Mouse (Mus musculus) T-helper 17 cell (primary cell): ENCODE results near the gene Safb.

Experiments
- in situ Hi-C, 2 experiments: fragments of 300-600 bp; cut with MboI, MseI; formaldehyde crosslinking; loops; 1 replicate in 1 of 2; 2 replicates in 1 of 2; pipeline ENCODE4 v1.15.1; 2025; ENCODE audit warnings: high pct_unique_total_duplicates in 2 of 2

The Safb gene

DNA sequence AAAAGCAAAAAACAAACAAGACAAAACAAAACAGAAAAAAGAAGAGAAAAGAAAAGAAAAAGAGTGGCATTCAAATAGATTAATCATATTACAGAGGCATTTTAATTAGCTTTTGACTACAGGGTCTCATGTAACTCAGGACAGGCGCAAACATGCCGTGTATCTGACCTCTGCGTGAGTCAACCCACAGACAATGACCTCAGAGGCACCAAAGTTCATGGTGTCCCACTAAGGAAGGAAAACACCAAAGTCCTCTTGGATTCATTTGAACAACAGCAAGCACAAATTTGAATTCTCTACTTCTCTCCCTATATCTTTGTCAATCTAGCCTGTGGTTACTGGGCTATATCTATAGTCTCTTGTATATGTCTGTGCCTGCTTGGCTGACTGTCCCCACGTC is 58.6 kb downstream of the Safb start:
- in situ Hi-C loops: no loop called here

DNA sequence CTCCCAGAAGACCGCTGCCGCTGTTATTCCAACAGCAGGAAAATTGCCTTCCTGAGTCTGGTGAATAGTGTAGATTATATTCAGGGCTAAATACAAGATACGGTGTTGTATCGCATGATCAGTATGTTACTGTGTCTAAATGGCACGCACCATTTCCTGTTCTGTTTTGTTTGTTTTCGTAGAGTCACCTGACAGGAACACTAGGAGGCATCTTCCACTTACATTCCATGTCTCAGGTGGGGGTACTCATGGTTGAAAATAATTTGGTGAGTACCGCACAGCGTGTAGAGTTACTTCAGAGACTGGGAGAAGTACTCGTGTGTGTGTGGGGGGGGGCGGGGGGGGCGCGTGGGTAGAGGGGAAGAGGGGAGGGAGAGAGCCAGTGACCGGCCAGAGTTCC is 62.9 kb downstream of the Safb start:
- in situ Hi-C loops: no loop called here

DNA sequence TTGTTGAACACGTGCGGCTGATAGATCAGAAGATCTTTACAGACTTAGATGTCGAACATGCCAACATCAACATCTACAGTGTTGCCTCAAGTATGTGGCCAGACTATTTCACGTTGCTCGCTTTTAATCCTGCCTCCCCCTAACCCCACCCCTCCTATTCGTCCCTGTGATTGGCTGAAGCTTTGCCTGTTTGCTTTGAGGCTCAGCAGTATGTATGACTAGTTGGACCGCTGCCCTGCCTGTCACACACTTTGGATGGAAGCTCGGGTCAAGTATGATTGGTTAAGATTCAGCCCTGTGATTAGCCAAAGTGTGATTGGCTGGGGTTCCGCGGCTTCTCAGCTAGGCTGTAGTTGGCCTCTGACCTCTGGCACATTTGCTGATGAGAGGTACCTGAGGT is 67.2 kb downstream of the Safb start:
- in situ Hi-C loops: no loop called here

DNA sequence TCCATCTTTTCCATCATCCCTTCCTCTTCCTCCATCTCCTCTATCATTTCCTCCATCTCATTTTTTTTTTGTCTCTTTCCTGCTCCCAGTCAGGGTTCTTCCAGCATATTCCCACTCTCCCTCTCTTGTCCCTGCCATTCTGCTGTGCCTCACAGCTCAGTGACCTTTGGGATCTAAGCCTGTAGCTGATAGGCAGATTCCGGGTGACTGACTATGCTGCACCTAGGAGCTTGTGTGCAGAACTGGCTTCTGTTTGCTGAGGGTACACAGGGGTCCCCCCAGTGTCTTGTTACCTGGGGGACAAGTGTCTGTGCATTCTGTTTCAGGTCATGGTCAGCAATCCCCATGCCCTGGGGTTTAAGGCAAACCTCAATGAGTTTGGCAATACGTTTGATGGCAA is 70.1 kb downstream of the Safb start:
- in situ Hi-C loops: no loop called here

DNA sequence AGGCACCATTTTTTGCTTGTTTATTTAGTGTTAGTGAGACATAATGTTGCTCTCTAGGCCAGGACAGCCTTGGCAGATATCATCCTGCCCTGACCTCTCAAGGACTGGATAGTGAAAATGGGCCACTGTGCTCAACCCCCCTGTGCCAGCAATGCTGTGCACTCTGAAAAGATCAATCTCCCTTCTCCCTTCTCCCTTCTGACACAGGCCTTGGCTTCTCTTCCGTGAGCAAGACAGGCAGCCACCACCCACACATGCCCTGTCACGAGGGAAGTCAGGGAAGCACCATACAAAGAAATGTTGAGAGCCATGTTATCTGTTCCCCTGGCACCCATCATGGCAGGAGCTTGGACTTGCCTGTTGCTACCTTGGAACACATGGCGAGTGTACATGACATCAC is 70.7 kb downstream of the Safb start:
- in situ Hi-C loops: no loop called here
